Mouse (Mus musculus): ENCODE data around the gene Slc13a3.
"Not testable (repeated sequence)": the region's sequence is repeated elsewhere in the genome, so short reads cannot be mapped to it uniquely, and the experiment has no call there.

The Slc13a3 gene

DNA sequence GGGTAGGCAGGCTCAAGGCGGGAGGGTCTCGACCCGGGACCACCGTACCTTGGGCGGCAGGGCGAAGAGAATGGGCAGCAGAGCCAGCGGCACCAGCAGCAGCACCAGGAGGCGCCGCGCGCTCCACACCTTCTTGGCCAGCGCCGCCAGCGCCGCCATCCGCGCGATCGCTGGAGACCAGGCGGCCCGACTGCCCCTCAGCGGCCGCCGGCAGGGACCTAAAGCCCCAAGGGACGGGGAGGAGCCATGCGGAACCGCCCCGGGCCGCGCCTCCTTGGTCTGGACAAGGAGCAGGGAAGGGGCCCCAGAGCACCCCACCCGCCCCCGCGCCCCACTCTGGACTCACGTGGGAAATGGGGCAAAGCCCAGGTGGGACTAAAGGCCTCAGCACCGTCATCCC lies at the start of gene Slc13a3:
Slc13a3 (minus strand) TSS at position 228 of the 400 bp plus-strand sequence.
- in situ Hi-C loops (cut with MboI, MseI) = no loop called here

DNA sequence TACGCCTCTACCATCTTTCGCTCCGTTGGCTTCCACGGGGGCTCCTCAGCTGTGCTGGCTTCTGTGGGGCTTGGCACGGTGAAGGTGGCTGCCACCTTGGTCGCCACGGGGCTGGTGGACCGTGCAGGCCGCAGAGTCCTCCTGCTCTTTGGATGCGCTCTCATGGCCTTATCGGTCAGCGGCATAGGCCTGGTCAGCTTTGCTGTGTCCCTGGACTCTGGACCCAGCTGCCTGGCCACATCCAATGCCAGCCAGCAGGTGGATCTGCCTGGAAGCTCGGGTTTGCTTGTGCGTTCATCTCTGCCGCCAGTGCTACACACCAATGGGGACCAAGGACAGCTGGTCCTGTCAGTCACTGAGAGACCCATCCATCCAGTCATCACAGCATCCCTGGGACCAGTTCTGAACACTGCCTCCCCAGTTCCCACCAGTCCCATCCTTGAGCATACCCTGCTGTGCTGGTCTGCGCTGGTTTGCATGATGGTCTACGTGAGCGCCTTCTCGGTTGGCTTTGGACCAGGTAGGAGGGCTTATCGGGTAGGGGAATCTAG lies 42.2 kb upstream of the Slc13a3 start:
- in situ Hi-C loops (cut with MboI, MseI) = no loop called here

DNA sequence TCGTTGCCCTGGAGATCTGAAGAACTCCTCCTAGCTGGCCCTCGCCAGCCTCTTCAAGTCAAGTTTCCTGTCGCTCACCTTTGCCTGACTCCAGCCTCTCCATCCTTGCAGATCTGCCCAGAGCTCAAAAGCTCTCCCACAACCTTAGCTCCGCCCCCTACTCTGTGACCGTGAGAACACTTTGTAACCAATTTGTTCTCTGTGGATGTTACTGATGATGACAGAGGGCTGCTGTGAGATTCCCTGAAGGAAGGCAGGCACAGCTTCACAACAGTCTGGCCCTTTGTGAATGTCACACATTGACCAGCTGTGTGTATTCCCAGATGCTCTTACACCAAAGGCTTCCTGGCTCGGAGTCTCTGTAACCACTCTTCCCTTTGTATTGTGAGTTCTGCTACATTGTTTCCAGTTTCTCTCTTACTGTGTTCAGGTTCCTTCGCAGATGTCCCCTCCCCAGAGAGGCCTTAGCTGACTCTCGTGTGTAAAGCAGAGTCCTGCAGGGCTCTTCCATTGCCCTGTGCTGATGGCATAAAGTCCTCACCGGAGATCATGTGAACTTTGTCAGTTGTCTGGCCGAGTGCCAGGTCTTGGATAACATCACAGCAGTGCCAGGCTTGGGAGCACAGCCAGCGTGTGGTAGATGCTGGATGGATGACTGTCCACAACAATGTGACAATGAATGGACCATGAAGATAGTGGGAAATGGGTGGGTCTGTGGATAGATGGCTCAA lies 40.0 kb upstream of the Slc13a3 start:
- in situ Hi-C loops (cut with MboI, MseI) = no loop called here

DNA sequence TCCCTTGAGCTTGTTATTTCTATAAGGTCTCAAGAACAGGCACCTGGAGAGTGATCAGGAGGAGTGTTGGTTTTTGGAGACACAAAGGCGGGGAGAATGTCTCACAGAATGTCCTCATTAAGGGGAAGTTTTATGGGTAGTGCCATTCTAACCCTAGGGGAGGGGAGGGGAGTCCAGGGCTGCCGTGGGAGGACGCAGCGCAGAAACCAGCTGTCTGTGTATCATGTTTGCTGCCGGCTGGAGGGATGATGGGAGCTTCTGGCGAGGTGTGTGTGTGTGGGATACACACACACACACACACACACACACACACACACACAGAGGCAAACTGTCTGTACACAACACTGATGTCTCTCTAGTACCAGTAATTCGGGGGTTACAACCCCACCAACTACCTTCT lies 39.4 kb upstream of the Slc13a3 start:
- in situ Hi-C loops (cut with MboI, MseI) = no loop called here

DNA sequence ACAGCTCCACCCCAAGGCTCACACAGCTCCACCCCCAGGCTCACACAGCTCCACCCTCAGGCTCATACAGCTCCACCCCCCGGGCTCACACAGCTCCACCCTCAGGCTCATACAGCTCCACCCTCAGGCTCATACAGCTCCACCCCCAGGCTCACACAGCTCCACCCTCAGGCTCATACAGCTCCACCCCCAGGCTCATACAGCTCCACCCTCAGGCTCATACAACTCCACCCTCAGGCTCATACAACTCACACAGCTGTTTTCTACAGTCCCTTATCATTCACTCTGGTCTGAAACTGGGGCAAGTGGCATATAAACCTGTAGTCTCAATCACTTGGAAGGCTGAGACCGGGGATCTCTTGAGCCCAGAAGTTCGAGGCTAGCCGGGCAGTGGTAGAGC lies 38.5 kb upstream of the Slc13a3 start:
- in situ Hi-C loops (cut with MboI, MseI) = not testable (repeated sequence)

DNA sequence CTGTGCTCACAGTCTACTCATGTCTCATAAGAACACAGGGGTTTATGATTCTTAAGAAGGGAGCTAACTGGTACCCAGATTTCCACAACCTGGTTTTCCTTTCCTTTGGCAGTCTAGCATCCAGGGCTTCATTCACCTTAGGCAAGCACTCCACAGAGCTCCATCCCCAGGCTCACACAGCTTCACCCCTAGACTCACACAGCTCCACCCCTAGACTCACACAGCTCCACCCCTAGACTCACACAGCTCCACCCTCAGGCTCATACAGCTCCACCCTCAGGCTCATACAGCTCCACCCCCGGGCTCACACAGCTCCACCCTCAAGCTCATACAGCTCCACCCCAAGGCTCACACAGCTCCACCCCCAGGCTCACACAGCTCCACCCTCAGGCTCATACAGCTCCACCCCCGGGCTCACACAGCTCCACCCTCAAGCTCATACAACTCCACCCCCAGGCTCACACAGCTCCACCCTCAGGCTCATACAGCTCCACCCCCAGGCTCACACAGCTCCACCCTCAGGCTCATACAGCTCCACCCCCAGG lies 38.0 kb upstream of the Slc13a3 start:
- in situ Hi-C loops (cut with MboI, MseI) = not testable (repeated sequence)

DNA sequence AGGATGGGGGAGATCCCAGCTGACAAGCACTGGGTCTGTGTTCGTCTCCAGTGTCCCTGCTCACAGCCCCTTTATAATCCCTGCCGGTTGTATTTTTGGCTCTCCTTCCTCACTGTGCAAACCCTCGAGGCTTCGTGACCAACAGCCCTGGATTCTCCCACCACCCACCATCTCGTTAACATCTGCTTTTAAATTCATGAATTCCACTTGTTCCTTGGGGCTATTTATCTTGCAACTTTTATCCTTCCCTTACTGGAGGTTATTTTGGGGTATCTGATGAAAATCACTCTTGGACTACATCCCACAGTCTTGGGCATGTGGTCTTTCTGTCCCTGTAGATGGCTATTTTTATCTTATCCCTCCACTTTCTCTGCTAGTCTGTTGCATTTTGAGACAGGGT lies 37.4 kb upstream of the Slc13a3 start:
- in situ Hi-C loops (cut with MboI, MseI) = no loop called here

DNA sequence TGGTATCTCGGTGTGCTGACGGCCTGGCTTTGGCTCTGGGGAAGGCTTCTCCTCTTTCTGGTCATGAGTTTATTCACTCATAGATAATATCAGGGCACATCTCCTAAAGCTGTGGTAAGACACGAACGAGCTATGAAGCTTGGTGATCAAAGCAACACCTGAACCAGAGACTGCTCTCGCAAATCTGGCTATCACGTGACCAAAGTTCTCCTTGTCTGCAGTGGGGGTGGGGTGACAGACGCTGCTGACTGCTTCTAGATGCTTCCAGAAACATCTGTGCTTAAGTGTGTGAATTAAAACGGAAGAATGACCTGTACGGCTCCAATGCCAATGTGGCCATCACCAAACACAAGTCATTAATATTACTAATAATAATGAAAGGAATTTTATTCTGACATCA lies 36.7 kb upstream of the Slc13a3 start:
- in situ Hi-C loops (cut with MboI, MseI) = no loop called here

DNA sequence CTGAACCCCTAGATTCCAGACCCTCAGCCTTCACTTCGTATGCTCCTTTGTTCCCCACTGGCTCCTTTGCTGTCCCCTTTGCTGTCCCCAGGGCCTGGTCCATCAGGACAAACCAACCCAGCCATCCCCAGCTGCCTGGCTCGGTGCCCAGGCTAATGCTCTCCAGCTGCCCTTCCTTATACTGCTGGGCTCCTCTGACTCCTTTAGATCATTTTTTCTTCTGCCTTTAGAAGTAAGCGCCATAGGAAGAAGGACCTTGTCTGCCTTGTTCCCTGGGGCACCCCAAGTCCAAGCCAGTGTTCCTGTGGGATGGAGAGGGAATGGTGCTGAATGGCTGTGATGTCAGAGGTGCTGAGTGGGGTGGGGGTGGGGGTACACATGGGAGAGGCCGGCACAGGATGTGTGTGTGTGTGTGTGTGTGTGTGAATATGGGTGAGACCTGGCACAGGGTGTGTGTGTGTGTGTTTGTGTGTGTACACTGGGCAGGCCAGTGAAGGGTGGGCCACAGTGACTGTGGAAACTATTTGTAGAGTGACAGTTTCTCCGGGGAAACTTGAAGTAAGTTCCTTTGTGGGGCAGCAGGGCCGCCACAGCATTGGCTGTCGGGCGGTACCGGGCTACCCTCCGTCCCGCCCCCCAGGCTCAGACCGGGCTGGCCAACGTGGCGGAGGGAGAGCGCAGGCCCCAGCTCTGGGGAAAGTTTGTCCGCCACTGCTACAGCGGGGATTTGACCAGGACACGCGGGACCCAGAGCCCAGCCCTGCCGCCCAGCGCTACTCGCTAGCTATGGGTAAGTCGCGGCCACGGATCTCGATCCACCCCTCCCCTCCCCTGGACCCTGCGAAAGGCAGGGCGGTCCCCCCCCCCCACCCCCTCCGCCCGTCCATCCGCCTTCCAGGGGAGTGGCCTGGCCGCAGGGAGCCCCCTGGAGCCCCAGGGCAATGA lies 30.5 kb upstream of the Slc13a3 start, which contains the start of gene Slc2a10:
Slc2a10 (plus strand) TSS at position 529 of the 945 bp plus-strand sequence.
- in situ Hi-C loops (cut with MboI, MseI) = no loop called here

DNA sequence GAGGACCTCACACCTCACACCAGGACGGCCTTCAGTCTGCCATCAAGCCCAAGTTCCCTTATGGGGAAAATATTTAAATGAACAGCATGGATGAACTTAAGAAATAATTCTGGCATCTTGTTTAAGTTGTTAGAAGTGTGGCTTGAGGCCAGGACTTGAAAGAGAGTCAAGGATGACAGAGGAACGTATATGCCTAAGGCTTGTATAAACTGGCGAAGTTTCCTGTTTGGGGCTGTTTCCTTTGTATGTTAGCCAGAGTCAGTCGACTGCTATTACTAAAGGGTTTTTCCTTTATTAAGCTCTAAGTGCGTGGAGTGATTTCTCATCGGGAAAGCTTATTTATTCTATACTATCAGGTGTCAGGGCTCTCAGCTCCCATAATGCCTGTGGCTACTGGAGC lies 25.8 kb upstream of the Slc13a3 start:
- in situ Hi-C loops (cut with MboI, MseI) = no loop called here

DNA sequence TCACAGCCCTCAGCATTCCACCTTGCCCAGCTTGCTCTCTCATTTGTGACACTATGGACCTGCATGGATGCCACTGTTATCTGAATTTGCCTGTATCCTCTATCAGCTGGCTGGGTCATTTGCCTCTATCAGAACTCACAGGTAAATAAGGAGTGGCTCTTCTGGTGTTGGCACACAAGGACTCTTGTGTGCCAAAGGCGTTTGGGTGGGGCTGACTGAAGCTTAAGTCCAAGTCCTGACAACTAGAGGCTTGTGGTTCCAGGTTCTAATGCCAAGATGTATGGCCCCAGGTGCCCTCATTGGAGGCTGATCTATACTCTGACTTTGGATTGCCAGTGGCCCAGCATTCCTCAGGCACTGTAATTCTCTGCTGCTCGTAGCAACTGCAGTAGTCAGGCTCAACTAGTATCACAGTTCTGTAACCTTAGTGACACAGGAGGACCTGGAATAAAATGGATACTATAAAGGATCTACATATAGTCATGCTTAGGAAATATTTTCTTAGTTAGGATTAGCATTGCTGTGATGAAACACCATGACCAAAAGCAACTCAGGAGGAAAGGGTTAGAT lies 24.8 kb upstream of the Slc13a3 start:
- in situ Hi-C loops (cut with MboI, MseI) = no loop called here

DNA sequence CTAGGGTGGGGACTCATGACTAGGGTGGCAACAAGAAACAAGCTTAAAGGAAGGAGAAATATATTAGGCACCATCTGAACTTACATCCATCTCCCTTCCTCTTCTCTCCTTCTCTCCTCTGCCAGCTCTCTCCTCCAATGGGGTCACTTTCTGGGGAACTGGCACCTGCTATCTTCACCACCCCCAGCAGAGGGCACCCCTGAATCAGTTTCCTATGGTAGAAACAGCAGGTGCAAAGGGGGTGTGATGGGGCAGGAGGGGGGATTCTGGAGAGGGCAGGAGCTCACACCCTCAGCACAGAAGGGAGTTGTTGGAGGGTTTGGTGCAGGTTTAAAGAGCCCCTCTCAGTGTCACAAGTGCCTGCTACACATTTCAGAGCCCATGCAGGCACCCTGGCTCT lies 23.2 kb upstream of the Slc13a3 start:
- in situ Hi-C loops (cut with MboI, MseI) = no loop called here

DNA sequence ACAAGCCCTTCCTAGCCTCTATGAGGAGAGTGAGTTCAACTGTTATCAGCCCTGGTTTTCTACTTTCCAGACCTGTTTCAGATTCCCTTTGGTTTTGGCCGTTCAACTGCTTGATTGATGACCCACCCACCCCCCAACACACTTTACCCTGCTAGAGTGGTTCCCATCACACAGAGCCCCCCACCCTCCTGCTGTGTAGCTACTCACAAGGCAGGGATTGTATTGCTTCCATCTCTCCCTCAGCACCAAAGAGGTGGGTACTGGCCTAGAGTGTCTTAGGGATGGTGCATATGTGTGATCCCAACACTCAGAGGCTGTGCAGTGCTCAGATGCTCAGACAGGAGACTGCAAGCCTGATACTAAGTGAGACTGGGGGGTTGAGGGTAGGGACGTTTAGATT lies 21.5 kb upstream of the Slc13a3 start:
- in situ Hi-C loops (cut with MboI, MseI) = loop anchor here (5.0 kb wide), 1 partner anchor 1303 kb away; no protein-coding TSS in a partner anchor

DNA sequence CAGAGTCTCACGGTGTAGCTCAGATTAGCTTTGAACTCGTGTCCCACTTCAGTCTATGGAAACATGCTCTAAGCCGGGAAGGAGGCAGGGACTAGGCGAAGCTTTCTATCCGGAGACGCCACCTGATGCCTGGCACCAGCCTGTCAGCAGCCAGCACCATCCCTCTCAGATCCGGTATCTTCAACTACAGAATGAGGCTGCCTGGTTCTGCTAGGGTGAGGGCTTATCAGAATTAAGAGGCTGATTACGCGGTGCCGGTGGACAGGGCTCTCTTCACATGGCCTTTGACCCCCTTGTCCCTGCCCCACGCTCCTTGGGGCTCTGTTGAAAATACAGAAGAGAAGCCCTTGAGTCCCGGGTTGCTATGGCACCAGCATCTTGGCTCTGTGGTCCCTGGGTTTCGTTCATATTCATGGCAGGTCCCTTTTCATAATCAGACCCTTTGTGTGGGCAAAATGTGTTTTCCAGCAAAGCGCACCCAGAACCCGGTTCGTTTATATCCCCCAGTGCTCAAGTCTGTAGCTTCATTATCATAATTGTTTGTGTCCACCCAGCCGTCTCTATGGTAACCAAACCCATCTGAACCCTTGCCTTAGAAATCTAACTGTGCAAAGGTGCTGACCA lies 20.7 kb upstream of the Slc13a3 start:
- in situ Hi-C loops (cut with MboI, MseI) = loop anchor here (5.0 kb wide), 1 partner anchor 1304 kb away; no protein-coding TSS in a partner anchor

DNA sequence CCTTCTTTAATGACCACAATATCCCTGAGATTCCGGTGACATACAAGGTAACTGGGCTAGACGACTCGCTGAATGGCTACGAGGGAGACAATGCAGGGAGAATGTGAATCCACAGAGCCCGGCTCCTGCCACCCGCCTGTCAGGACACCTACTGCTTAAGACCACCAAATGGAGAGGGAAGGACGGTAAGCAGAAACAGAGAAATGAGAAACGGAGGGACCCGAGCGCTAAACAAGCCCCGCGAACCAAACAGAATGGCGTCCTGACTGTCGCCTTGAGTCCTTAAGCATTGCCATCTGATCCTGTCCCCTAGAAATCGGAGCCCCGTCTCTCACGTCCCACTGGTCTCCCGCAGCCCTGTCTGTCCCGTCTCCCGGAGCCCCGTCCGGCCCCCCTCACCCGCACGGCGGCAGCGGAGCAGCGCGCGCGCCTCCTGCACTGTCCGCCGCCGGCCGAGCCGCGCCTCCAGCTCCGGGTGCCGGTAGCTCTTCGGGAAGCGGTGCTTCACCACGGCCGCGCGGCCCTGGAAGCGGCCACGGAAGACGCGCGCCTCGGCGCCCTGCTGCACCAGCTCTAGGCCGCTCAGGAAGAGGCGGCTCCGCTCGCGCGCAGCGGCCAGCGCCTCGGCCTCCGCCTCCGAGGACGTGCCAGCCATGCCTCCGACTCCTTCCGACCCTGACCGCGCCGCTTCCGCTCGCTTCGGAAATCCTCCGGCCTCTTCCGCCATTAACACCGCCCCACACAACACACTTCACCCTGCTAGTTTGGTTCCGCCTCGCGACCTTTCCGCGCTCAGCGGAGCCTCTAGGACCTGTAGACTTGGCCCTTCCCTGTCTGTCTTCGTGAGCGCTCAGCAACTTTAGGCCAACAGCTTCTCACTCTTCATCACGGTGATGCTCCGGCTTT lies 19.9 kb upstream of the Slc13a3 start, which contains the start of gene Trp53rka:
Trp53rka (minus strand) TSS at position 677 of the 906 bp plus-strand sequence.
- in situ Hi-C loops (cut with MboI, MseI) = loop anchor here (5.0 kb wide), 1 partner anchor 1304 kb away; no protein-coding TSS in a partner anchor

DNA sequence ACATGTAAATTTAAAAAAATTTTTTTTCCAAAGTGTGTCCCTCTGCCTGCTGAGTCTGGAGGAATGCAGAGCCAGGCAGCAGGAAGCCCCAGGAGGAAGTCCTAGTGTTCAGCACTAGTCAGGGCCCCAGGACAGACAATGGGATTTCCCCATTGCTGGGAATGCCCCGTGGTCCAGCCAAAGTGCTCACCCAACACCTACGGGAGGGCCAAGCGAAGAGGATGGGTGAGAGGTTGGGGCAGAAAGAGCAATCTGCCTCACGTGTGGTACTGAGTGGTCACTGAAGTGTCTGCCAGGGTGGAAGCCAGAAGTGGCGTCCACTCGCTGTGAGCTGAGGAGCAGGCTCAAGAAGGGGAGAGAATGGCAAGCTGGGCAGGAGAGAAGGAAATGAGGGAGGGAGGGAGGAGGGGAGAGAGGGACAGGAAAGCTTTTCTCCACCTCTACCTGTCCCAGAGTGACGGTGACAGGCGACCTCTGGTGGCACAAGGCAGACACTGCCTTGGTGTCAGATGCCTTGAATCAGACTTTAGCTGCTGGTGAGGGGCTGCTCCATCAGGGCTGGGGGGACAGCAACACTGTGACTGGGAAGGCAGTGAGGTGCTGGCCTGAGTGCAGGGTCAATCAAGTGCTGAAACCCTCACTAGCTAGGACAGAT lies 14.0 kb upstream of the Slc13a3 start:
- in situ Hi-C loops (cut with MboI, MseI) = loop anchor here in 1 of 2 experiments (10.0 kb wide), 2 partner anchors 122 to 412 kb away; partner anchors contain the start of gene Zfp663

DNA sequence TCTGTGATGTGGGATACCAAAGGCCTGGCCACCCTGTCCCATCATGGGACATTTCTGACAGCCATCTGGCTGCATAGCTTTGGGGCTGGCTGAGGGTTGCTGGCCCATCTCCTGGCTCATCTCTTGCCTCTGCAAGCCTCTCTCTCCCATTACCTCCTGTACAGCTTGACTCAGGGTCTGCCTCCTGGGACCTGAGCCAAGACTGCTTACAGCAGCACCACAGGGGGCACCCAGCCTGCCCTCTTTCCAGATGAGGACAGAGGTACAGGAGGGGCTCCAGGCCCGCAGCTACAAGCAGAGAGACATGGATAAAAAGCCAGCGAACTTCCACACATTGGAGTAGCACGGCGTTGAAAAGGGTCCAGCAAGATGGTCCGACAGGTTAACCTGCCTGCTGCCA lies 13.4 kb upstream of the Slc13a3 start:
- in situ Hi-C loops (cut with MboI, MseI) = loop anchor here in 1 of 2 experiments (10.0 kb wide), 2 partner anchors 122 to 412 kb away; partner anchors contain the start of gene Zfp663

DNA sequence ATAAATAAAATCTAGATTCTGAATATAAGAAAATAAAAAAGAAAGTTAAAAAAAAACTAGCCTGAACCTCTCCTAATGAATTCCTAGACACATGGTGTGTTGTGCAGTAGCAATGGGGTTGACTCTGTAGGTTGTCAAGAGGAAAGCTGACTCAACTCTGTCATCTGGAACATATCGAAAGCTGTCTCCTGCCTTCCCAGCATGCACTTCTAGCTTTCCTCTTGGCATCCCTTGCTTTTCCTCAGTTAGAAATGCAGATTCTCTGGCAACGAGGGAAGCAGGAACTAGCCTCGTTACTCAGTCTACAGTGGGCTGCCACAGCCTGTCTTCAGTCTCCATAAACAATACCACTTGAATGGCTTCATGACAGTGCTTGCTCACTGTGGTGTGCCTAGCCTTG lies 12.8 kb upstream of the Slc13a3 start:
- in situ Hi-C loops (cut with MboI, MseI) = loop anchor here in 1 of 2 experiments (10.0 kb wide), 2 partner anchors 121 to 411 kb away; partner anchors contain the start of gene Zfp663

DNA sequence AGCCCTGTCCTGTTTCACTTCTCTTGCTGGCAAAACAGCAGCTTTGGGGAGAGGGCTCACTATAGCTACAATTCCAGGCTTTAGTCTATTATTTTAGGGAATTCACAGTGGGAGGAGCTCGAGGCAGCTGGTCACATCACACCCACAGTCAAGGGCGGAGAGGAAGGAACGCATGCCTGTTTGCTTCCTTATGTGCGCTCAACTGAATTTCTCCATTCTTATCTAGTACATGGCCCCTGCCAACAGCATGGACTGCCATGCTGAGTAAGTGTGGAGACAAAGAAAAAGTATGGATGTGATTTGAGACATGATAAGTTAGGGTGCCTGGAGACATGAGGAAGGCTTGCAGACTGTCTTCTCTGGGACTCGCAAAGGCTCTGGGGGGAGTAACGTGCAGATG lies 11.1 kb upstream of the Slc13a3 start:
- in situ Hi-C loops (cut with MboI, MseI) = loop anchor here (5.0 to 10.0 kb wide), 3 partner anchors 119 to 409 kb away; partner anchors contain the start of gene Zfp663 (in 1 of the 2)
